Mouse (Mus musculus) thymus, postnatal 25 days (tissue): ENCODE data around the gene Pde12.
"Not testable (repeated sequence)": the region's sequence is repeated elsewhere in the genome, so short reads cannot be mapped to it uniquely, and the experiment has no call there.

ENCODE experiments used
- DNase-seq: peaks from one replicate; pipeline ENCODE4 v3.0.0; 2022

Gene Pde12

DNA sequence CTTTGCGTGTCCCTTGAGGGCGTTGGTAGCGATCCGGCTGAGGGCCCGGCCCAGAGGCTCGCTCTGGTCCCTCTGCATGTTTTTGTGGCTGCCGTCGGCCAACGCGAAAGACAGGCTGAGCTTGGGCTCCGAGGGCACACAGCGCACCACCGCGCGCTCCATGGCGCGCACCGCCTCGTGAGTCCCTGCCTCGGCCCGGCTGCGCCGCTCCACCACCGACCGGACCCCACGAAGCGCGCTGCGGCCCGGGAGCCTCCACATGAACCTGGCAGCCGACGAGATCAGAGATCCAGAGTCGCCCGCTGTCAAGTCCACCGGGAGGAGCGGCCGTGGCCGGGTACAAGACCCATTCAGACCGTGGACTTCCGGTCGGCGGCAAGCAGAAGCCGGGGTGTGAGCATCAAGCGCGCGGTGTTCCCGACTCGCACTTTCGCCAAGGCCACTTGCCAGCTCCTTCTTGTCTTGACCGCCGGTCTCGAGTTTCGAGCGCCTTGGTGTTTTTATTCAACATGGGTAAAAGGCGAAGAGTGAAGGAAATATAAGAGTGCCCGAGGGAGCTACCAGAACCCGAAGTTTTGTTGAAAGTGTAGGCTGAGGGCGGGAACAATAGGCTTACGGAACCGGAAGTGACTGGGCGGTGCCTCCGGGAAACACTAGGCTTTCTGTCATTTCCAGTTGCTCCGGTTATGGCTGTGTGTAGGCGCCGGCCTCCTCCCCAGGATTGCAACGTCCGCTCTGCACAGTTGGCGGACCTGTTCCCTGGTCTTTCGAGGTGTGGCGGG, at the start of gene Pde12:
Pde12 (minus strand) TSS at position 592 of the 782 bp plus-strand sequence.
- DNase-seq = peak; percentile 87

DNA sequence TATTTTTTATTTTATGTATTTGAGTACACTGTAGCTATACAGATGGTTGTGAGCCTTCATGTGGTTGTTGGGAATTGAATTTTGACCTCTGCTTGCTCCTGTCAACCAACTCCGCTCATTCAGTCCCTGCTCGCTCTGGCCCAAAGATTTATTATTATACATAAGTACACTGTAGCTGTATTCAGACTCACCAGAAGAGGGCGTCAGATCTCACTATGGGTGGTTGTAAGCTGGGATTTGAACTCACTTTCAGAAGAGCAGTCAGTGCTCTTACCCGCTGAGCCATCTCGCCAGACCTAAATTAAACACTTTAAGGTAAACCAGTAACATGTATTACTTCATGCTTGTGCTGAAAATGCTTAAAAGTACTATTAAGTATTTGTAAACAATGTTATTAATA, 35.6 kb upstream of the Pde12 start:
- not testable (repeated sequence) for DNase-seq

DNA sequence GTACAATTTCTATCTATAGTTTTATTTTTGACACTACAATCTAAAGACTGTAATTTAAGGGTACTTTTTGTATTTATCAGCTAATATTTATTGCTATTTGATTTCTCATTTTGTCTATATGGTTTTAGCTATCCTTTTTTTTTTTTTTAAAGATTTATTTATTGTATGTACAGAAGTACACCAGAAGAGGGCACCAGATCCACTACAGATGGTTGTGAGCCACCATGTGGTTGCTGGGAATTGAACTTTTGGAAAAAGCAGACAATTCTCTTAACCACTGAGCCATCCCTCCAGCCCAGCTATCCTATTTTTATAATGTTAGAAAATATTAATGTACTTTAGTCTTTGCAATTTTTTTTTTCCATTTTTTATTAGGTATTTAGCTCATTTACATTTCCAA, 28.2 kb upstream of the Pde12 start:
- no peak for DNase-seq

DNA sequence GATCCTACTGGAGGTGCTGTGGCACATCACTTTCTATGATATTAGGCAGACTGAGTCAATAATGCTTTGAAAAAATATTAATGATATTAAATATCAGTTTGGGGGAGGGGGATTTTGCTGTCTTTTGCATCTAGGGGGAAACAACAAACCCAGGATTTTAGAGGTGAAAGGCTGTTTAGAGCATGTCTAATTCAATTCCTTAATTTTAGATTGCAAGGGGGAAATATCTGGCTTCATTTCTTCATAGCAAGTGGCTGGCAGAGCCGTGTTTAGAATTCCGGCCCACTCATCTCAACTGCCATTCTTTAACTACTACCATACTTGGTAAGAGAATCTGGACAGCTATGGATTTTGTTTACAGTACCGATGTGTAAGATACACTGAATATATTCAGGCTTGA, 23.3 kb upstream of the Pde12 start, which contains the start of gene Dnah12:
Dnah12 (plus strand) TSS at position 301 of the 400 bp plus-strand sequence.
- DNase-seq = no peak

DNA sequence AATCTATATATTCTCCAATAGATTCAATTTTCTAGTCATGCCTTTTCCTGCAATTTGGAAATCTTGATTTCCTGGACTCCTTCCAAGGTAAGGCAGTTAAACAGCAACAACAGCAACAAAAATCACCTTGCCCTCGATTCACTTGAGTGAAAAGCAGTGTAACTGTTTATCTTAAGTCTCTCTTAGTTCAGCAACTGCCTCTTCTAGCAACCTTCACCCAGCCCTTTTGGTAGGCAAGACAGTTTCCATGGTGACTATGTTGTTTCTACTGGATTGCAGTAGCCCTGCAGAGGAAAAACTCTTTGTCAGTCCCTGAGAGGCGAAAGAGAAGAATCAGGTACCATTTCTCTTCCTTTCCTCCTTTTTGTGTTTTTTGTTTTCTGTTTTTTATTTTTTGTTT, 21.7 kb upstream of the Pde12 start:
- no peak for DNase-seq

DNA sequence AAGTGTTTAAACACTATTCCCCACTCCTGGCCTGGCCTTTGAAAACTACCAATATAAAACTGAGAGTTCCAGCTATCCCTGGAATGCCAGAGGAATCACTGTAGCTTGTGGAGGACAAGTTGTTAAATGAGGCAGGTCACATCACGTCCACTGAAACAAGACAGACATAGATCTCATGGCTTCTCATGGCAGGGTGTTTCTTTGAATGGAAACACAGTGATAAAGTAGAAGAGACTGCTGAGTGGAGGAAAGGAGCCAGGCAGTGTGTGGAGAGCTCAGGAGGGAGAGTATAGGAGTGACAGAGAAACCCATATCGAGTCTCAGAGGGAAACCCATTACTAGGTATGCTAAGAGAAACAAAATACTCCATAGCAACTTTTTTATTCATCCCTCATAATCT, 21.0 kb upstream of the Pde12 start:
- no peak for DNase-seq

DNA sequence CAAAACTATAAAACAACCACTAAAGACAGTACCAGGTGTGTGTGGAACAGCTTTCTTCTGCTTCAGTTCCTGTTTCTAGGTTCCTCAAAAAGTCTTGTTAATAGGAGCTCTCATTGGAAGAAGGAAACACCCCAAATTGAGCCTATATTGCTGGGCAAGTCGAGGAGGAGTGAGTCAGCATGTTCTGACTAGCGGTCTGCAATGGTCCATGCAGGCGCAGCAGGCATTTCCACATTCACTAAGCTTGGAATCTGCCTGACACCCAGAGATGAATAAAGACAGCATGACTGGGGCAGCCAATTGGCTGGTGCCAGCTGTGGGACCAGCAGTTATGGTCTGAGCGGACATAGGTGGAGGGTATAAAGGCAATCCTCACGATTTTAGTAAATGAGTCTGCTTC, 6.1 kb upstream of the Pde12 start:
- DNase-seq = no peak

DNA sequence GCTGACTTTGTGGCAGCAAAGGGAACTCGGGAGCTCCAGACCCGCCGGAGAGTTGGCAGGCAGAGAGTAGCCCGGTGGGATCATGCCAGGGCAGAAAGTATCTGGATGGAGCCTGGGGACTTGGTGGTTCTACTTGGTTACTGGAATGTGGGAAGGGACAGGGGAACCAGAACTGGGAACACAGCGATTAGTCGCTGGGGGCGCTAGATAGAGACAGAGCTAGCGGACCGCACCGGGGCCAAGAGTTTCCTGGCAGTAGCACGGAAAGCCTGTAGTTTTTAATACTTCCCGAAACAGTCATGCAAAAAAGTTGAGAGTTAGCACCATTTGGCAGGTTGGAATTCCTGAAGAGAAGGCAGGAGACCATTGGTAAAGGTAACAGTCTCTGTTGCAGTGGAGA, 5.7 kb upstream of the Pde12 start:
- peak; percentile 36 for DNase-seq

DNA sequence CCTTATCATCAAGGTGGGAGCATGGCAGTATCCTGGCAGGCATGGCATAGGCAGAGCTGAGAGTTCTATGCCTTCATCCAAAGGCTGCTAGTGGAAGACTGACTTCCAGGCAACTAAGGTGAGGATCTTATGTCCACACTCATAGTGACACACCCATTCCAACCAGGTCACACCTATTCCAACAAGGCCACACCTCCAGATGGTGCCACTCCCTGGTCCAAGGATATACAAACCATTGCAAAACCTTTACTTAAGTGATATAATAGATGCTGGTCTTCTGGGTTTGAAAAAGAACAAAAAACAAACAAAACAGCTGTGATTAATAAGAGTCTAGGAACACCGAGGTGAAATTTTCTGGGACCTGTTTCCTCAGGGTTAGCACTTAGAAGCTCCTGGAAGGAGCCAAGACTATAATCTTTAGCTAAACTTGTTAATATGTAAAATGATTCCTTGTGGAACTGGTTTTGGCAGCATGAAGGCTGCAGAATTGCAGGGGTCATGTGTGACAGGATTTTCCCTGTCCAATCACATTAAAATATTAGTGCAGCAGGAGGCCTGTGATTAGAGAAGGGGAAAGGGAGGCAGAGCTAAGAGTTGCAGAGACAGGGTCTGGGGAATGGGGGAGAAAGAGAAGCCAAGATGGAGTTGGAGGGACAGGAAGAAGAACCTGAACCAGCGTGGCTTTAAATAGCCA, 4.9 kb upstream of the Pde12 start:
- not testable (repeated sequence) for DNase-seq

DNA sequence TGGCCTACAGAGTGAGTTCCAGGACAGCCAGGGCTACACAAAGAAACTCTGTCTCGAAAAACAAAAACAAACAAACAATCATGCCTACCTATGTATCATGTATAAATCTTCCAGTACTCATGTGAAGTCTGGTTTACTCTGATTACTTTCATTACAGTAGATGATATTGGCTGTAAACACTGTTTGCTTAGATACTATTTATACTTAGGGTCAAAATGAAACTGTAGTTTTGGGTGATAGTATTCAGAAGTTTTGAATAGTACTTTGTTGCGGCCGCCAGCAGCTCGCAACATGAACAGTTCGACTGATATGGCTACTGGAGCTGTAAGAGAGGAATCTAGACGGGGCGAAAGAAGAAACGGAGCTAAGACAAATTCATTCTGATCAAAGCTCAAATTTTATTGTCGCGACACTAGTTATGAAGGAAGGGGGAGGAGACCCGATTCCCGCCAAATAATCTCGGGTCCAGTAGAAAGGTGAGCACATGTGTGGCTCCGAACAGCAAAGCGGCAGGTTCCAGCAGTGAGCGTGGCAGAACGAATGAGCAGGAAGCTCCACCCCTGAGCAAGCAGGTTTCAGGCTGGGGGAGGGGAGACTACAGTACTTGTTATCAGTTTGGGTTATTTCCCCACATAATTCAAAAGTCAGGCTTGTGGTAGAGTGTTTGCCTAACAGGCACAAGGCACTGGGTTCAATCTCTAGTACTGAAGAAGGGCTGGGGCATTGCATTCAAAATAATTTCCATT, 2.4 kb upstream of the Pde12 start:
- not testable (repeated sequence) for DNase-seq

DNA sequence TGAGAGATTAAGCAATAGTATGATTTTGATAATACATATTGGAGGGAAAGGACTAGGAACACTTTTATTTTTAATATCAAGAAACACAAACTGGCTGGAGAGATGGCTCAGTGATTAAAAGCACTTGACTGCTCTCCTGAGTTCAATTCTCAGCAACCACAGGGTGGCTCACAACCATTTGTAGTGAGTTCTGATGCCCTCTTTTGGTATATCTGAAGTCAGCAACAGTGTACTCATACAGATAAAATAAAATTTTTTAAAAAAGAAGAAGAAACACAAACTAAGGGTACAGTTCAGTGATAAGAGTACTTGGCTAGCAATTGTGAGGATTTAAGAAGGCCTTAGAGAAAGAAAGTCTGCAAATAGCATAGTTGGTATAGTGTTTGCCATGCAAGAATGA, 1.3 kb upstream of the Pde12 start:
- no peak for DNase-seq

DNA sequence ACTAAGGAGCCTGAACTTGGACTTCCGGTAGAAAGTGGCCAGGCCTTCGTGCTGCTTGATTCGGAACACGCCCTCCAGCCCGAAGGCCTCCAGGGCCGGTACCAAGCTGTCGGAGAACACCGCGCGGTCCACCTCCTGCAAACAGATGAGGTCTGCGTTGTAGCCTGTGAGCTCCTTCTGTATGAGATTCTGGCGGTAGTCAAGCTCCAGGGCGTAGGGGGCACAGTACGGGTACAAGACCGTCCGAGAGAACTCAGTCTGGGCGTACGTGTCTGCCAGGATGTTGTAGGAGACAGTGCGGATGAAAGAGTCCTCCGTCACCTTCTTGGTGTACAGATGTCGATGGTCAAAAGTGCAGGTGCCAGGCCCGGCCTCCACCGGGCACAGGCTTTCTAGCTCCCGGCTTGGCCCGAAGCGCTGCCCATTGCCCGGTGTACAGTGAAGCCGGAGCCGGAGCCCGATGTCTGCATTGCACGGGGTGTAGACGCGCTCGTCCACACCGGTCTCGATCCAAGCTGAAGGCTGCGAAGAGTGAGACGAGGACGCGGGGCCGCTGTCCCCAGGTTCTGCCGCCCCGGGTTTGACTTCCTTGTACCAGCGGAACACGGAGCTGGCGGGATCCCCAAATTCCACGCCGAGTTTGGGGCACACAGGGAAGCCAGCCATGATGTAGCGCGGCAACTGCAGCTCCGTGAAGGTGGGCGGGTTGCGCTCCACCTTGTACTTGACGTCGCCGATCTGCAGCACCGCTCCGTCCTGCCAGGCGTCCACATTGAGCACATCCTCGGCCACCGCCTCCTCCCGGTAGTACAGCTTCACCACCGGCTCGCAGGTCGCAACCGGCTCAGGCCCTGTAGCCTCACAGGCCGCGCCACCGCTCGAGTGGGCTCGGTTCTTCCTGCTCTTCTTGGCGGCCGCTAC, 1.1 kb downstream of the Pde12 start:
- DNase-seq = peak; percentile 35

DNA sequence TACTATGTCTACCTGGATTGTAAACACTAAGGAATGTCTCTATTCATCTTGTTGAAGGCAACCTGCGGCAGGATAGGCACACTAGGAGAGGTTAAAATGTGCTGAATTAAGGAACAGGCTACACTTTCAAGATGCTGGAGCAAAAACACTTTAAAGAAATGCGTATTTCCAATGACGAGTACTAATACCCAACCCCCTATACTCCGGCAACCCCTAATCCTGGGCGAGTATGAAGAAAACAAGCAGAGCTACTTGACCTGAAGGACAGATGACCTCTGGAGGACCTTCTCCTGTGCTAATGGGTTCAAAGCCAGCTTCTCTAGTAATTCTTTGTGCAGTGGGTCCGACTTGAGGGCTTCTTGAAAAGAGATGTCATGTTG, 1.7 kb downstream of the Pde12 start:
- no peak for DNase-seq

DNA sequence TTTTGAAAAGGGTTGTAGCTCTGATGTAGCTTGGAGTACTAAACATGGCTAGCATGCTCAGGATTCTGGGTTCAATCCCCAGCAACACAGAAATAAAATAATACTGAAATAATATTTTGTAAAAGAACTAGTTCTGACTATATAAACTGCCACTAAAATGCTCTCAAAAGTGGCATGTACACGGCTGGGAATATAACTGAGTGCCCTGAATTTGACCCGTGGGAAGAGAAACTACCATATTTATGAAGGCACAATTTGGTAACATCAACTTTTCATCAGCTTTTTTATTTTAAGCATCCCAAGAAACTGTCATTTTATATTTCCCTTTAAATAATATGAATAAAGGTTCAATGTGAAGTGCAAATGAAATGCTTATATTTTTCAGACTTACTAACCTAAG, 5.8 kb downstream of the Pde12 start:
- no peak for DNase-seq

DNA sequence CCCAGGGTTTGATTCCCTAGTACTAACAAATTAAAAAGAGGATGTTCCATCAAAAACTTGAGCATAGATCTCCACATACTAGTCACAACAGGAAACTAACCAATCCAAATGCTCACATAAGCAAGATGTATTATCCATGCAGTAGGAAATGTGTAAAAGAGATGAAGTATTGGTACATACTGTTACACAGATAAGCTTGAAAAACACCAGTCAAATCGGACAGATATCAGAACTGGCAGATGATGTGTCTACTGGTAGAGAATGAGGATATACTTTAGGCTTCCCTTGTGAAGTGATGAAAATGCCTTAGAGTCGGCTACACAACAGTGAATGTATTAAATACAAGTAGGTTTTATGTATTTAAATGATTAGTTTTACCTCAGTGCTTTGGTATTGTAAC, 7.2 kb downstream of the Pde12 start:
- DNase-seq = no peak

DNA sequence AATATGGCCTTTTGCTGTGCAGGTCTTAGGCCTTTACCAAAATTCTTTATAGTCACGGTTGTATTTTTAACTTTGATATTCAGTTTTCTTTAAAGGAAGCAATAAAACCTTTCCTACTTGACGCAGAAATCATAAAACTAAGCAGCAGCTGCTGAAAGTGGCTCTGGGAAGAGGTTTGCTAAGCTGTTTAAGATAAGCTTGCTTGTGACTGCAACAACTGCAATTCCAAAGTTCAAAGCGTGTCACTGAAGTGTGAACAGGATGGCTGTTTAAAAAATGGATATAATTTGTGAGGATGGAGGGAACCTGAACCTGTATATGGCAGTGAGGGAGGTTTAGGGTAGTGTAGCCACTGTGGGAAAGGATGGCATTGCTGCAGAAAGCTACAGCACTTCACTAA, 7.7 kb downstream of the Pde12 start:
- no peak for DNase-seq

DNA sequence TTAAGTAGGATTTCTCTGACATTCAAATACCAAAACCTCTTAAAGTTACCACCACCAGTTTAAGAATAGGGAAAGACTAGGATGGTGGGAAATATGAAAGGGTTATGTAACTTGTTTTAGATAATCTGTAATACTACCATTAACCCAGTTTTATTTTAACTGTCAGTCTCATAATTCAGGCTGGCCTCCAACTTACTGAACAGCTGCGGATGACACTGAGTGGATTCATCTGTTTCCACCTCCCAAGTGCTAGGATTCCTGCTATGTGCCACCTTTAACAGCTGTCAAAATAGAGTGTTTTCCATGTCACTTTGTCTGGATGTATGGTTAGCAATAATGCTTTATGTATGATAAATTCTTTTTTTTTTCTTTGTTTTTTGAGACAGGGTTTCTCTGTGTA, 9.4 kb downstream of the Pde12 start:
- DNase-seq = no peak

DNA sequence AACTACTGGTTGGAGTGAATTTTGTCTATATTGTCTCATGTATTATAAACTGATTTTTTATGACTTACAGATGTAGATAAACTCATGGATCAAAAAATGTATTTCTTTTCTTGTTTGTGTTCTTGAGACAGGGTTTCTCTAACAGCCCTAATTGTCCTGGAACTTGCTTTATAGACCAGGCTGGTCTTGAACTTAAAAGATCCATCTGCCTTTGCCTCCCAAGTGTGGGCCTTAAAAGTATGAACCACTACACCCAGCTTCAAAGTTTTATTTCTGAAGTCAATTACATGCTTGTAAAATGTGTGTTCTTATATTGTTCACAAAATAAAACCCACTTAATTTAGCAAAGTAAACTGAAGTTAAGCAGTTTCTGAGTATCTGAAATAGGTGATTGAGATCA, 11.5 kb downstream of the Pde12 start:
- no peak for DNase-seq

DNA sequence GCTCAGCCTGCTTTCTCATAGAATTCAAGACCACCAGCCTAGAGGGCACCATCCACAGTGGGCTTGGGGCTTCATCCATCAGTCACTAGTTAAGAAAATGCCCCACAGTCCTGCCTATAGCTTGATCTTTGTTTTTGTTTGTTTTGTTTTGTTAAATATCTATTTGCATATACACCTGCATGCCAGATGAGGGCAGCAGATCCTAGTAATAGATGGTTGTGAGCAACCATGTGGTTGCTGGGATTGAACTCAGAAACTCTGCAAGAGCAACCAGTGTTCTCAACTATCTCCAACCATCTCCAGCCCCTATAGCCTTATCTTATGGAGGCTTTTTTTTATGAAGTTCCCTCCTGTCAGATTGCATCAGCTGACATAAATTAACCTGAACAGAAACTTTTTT, 17.8 kb downstream of the Pde12 start:
- DNase-seq = no peak

DNA sequence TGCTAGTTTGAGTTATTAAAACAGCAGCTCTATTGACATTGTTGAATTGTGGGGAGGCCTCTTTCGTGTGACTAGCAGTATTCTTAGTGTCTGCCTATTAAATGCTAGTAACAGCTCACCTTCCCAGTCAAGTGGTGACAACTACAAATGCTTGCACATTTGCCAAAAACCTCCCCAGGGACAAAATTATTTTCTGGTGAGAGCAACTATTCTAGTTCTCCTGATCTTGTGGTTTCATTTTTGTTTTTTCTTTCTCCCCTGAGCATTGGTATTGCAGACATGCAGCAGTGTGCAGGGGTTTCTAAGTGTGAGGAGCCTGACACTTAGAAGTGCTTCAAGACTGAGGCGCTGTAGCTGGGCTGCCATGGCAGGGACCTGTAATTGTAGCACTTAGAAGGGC, 21.9 kb downstream of the Pde12 start:
- no peak for DNase-seq

DNA sequence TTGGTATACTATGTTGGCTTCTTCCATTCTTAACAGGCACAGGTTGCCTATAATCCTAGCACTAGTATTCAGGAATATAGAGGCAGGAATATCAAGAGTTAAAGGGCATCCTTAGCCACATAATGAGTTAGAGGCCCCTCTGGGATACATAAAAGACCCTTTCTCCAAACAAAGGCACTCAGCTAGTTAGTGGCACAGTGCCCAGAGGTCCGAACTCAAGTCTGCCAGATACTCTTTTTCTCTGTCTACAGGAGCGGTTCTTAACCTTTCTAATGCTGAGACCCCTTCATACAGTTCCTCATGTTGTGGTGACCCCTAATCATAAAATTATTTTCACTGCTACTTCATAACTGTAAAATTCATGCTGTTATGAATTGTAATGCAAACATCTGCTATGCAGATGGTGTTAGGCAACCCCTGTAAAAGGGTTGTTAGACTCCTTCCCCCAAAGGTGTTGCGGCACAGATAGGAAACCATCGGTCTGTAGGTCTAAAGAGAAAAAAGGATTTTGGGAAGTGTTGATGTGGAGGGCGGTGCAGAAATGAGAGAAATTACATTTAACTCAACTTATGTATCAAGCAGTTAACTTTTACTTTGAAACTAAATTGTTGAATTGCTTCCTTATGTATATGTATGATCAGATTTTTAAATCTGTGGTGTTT, 23.6 kb downstream of the Pde12 start:
- DNase-seq = no peak

DNA sequence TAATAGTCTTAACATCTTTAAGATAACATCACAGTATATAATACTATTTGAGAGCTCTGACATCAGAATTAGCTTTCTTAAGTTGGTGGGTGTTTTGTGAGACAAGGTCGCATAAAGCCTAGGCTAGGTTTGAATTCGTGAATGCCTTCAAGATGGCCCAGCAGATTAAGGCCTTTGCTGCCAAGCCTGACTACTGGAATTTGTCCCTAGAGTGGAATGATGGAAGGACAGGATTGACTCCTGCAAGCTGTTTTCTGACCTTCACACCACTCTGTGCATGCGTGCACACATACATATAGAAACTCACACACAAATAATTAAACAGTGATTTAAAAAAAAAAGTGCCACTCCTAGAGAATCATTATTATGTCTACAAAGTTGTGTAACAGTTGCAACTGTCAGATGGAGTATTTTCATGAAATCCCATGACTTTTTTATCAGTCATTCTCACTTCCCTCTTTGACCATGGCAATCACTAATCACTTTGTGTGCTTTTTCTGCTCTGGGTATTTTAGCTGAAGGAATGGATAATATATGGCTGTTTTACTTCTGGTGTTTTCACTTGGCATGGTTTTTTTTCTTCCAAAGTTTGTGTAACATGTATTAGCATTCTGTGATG, 26.6 kb downstream of the Pde12 start:
- no peak for DNase-seq
